Mouse (Mus musculus) left cerebral cortex, adult 8-10 months (tissue): ENCODE measurements around the gene Styk1. TPM values are rescaled to one million over a fixed set of nuclear protein-coding genes. Genes with fewer than 3 reads are reported as not detected.
"Not testable (repeated sequence)": the region's sequence is repeated elsewhere in the genome, so short reads cannot be mapped to it uniquely, and the experiment has no call there.

ENCODE experiments used
- DNase-seq, 2 experiments: peaks; one replicate each; pipeline ENCODE4 v3.0.0; 2022; ENCODE audit warnings: low spot score in 2 of 2
- total RNA-seq, 4 experiments: library from RNA; stranded (reverse); gene quantifications; 2 replicates each; pipeline ENCODE4 v1.2.4; 2022

Gene Styk1
- total RNA-seq, 4 experiments from 2014 or later = 0.21 to 0.48 (median 0.46) TPM; not detected in 1

DNA sequence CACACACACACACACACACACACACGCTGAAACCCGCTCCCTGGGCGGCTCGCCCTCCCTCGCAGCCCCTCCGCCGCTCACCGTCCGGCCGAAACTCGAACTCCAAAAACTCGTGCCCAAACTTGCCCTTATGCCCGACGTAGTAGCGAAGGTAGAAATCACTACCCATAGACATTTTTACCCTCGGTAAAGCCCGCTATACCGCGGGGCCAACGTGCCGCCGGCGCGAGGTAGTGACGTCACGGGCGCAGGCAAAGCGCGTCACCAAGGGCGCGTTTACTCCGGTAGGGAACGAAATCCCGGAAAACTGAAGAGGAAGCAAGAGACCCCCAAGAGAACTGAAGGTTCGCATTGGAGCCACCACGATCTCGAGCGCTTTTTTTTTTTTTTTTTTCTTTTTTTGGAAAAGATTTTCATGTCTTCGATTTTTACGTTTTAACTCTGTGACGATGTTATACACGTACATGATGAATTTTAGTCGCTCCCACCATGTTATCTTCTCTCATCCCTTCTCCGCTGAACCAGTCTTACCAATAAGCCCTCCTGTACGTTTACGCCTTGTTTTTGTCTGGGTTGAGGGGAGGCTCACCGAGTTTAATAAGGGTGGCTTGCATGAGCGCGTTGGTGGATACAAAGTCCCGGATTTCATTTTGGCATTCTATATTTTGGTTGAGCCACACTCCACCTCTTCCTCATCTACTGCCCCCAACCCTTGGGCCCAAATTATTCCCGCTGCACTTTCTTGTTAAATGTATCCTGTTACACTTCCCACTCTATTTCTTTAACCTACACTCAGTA lies 60.2 kb downstream of the Styk1 start, which contains the start of gene Magohb:
Gene Magohb, minus strand, starts transcription at position 254 of the 798 bp plus-strand sequence.
- DNase-seq = peak; percentile 60 to 87

DNA sequence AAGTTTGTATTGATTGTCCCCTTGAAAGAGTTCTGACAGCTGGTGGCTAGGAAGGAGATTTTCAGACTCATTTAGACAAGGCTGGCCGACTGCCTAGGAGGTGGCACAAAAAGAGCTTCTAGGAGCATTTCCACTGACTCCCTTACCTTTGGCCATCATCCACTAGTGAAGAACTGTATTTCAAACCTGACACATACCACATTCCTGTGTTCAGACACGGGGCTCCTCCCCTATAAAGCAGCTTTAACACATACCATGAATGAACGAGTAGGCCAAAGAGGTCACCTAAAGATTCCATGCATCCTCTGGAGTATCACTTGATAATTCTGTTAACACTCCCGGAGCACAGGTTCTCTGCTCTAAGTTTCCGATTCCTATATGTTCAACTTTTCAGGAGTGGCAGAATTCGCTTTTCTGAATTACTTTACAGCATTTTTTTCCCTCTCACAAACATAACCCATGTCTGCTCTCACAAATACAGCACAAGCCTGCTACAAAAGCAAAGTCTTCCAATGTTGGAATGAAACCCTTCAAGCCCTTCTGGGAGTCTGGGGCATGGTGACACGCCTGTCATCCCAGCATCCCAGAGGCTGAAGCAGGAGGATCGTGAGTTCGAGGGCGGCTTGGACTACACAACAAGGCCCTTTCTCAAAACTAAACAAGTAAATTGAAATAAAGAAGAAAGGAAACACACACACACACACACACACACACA lies 61.0 kb downstream of the Styk1 start:
- DNase-seq = peak in 1 of 2 experiments; percentile 24

DNA sequence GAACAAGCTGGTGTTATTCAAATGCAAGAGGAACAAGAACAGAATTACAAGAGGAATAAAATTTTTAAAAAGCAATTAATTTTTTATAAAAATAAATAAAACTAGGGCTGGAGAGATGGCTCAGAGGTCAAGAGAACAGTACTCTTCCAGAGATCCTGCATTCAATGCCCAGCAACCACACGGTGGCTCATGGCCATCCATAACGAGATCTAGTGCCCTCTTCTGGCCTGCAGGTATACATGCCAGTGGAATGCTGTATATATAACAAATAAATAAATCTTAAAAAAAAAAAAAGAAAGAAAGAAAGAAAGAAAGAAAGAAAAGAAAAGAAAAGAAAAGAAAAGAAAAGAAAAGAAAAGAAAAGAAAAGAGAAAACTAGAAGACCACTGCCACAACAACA lies 63.0 kb downstream of the Styk1 start:
- DNase-seq = no peak

DNA sequence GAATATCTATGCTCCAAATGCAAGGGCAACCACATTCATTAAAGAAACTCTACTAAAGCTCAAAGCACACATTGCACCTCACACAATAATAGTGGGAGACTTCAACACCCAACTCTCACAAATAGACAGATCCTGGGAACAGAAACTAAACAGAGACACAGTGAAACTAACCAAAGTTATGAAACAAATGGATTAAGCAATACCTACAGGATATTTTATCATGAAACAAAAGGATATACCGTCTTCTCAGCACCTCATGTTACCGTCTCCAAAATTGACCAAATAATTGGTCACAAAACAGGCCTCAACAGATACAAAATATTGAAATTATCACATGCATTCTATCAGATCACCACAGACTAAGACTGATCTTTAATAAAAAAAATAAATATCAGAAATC lies 75.2 kb downstream of the Styk1 start:
- DNase-seq = not testable (repeated sequence)

DNA sequence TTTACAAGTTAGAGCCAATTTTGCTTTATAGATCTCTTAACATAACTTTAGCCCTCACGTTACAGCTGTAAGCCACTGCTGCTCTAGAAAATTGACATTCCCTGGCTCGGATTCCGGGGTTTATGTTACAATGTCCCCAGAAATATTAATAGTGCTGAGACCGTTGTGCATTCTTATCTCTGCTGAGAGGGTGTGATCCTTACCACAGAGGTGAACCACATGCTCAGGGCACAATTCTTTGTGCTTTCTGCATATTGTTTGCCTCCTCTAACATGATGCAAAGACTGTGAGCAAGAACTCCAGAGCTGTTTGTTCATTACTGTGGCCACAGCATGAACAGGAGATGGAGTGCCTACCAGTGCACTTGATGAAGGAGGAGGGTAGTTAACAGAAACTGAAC lies 76.7 kb downstream of the Styk1 start:
- no peak for DNase-seq

DNA sequence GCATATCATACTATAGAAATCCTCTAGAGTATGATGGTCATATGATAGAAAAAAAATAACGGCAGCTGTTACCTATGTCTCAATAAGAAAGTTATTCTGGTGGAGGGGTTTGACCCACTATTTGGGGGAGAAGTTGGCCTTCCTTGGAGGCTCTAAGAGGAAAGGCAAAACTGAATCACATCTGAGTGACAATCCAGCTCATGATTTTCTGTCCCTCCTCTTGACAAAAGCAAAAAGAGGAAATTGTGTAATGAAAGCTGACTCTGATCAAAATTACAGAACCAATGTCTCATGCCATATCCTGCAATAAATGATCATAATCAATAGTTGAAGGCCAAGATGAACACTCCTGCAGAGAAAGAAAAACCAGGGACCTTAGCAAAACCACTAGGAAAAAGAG lies 81.1 kb downstream of the Styk1 start:
- no peak for DNase-seq

DNA sequence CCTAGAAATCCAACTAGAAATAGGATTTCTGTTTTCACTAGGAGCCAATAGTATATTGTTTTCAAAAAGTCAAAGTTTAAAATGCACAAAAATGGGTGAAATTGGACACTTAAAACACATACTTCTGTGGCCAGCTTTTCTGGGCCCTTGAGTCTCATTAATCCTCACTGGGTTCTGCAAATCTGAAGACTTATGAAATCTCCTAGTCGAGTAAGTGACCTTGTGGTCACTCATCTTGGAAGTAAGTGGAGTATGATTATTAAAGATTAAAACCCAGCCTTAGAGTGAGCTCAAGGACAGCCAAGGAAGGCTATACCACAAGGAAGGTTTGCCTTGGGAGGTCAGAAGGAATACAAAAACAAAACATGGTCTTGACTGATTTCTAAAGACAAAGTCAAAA lies 83.1 kb downstream of the Styk1 start:
- no peak for DNase-seq

DNA sequence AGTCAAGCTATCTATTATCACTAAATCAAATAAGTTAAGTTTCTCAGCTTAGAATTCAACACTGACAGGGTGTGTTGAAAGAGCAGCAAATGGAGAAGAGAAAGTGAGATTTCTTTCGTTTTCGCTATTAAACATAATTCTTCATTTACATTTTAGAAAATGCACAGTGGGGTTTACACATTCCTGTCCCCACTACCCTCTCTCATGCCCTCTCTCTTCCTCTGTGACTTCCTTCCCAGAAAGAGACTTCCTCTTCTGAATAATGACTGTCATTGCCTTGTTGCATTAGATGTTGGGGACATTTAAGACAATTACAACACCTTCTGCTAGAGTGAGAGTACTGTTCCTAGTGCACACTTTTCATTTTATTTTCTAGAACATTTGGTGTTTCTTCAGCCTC lies 83.8 kb downstream of the Styk1 start:
- DNase-seq = no peak

DNA sequence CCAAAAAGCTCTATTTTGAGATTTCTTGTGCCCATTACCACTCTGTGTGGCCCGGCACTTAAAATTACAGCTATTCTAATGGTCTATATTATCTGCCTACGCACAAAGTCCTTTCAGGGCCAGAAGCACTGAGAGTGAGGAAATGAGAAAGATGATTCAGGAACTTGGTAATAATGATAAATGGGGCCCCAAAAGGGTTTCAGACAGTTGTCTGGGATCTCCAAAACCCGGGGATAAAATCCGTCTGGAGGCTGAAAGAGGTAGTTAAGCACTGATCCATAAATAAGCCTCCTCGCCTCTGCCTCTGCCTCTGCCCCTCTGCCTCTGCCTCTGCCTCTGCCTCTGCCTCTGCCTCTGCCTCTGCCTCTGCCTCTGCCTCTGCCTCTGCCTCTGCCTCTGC lies 89.2 kb downstream of the Styk1 start:
- no peak for DNase-seq

DNA sequence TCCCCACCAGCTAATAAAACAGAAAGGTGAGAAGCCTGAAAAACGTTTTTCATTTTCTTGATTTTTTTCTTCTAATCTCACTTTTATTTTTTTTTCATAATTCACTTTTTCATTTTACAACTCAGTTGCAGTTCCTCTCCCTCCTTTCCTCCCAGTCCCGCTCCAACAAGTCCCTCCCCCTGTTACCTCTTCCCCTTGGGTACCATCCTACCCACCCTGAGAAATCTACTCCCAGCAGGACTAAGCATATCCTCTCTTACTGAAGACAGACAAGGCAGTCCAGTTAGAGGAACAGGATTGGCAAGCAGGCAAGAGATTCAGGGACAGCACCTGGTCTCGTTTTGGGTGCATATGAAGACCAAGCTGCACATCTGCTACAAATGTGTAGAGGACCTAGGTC lies 90.6 kb downstream of the Styk1 start:
- DNase-seq = no peak

DNA sequence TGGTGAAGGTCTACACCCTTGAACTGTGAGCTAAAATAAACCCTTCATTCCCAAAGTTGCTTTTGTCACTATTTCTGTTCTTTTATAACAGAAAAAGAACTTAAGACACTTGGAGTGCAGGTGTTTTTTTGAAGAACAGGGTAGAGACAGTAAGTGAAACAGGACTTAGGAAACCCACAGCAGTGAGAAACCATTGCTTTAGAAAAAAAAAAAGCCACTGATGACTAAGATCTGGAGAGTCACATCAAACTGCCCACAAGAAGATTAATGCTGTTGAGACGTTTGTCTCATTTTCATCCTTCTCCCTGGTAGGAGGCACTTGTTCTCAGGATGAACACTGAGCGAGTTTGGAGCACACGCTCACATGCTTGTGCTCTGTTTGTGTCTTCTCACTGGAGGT lies 91.4 kb downstream of the Styk1 start:
- DNase-seq = no peak

Other genes with a start within 250 kb of the Styk1 start
- gene Klra2, start 106.2 kb downstream of the Styk1 start, total RNA-seq = under 1 TPM; 0.35 to 0.98 (median 0.71) TPM
- gene Magohb, start 60.4 kb downstream of the Styk1 start, total RNA-seq = 10 to 100 TPM in 1 of 4 experiments, 1 to 10 TPM in 3; 8.9 to 11.6 (median 9.6) TPM
- 10 to 100 TPM; 35.8 to 47.8 (median 38.5) TPM for gene Ybx3, start 34.9 kb upstream of the Styk1 start, total RNA-seq
- gene 5430401F13Rik, start 132.8 kb upstream of the Styk1 start, total RNA-seq = not detected
- not detected for gene Gm6619, start 132.8 kb upstream of the Styk1 start, total RNA-seq